Mouse (Mus musculus) embryo, embryonic 9.5 days (tissue): ENCODE data around the gene Mbd4.

ENCODE experiments used
- DNase-seq: peaks from one replicate; pipeline ENCODE4 v3.0.0-alpha.2; 2017; ENCODE audit errors: extremely low spot score

Gene Mbd4

GRCm38 (mm10) chr6:115859258-115859657 lies 6.1 kb upstream of the Mbd4 start:
- DNase-seq: no peak

- DNase-seq: no peak
These were observed 3.2 kb upstream of the Mbd4 start for GRCm38 (mm10) chr6:115856361-115856745.

- no peak for DNase-seq
These were observed 2.7 kb upstream of the Mbd4 start for GRCm38 (mm10) chr6:115855733-115856360.

- no peak for DNase-seq
These were observed 1.3 kb upstream of the Mbd4 start for GRCm38 (mm10) chr6:115854432-115854831.

- DNase-seq: no peak
These were observed 814 bp upstream of the Mbd4 start for GRCm38 (mm10) chr6:115853985-115854384.

GRCm38 (mm10) chr6:115852446-115853090 lies 603 bp downstream of the Mbd4 start:
- no peak for DNase-seq

- DNase-seq: no peak
These were observed 4.4 kb downstream of the Mbd4 start for GRCm38 (mm10) chr6:115848598-115849304.

- peak; percentile 58 for DNase-seq
These were observed 6.3 kb downstream of the Mbd4 start for GRCm38 (mm10) chr6:115846640-115847411.

- DNase-seq: no peak
These were observed 8.2 kb downstream of the Mbd4 start for GRCm38 (mm10) chr6:115845006-115845405.

GRCm38 (mm10) chr6:115838745-115839144 lies 14.4 kb downstream of the Mbd4 start:
- DNase-seq: no peak

- DNase-seq: peak; percentile 81
These were observed 15.0 kb downstream of the Mbd4 start, which contains the start of gene Efcab12 for GRCm38 (mm10) chr6:115838161-115838597. TSS of gene Efcab12 (minus strand) at chr6:115838412.

GRCm38 (mm10) chr6:115833861-115834260 lies 19.3 kb downstream of the Mbd4 start:
- no peak for DNase-seq

GRCm38 (mm10) chr6:115832152-115832850 lies 20.9 kb downstream of the Mbd4 start:
- no peak for DNase-seq

- no peak for DNase-seq
These were observed 22.2 kb downstream of the Mbd4 start for GRCm38 (mm10) chr6:115830779-115831601.

- peak; percentile 93 for DNase-seq
These were observed 29.2 kb downstream of the Mbd4 start for GRCm38 (mm10) chr6:115823850-115824464.

GRCm38 (mm10) chr6:115821216-115821993 lies 31.8 kb downstream of the Mbd4 start:
- DNase-seq: no peak

GRCm38 (mm10) chr6:115818129-115818528 lies 35.0 kb downstream of the Mbd4 start:
- DNase-seq: no peak

- DNase-seq: no peak
These were observed 38.1 kb downstream of the Mbd4 start for GRCm38 (mm10) chr6:115815041-115815440.

GRCm38 (mm10) chr6:115814104-115814503 lies 39.1 kb downstream of the Mbd4 start:
- DNase-seq: peak; percentile 64
